Mouse (Mus musculus) mature B cell (primary cell): ENCODE measurements around the gene Cux1.
"Not testable (repeated sequence)": the region's sequence is repeated elsewhere in the genome, so short reads cannot be mapped to it uniquely, and the experiment has no call there.

ENCODE experiments used
- in situ Hi-C: fragments of 300-500 bp; cut with MboI; formaldehyde crosslinking; loops from 2 replicates; pipeline ENCODE4 v1.14.3; 2019

Cux1 gene

GRCm38 (mm10) chr5:136474086-136474485, 93.2 kb downstream of the Cux1 start:
- in situ Hi-C loops: no loop called here

DNA sequence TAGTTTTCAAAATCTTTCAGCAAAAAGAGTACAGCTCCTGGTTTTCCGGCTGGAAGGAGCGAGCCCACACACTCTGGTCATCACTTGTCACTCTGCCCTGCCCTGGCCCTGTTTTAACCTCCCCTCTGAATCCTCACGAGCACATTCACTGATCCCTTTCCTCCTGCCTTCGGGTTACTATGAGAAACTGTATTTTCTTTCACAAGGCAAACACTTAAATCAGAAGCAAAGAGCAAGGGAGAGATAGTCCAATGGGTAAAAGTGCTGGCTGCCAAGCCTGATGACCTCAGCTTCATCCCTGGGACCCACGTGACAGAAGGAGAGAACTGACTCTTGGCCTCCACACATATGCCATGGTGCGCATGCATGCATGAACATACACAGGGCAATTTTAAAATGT, 94.0 kb downstream of the Cux1 start:
- in situ Hi-C loops: no loop called here

DNA sequence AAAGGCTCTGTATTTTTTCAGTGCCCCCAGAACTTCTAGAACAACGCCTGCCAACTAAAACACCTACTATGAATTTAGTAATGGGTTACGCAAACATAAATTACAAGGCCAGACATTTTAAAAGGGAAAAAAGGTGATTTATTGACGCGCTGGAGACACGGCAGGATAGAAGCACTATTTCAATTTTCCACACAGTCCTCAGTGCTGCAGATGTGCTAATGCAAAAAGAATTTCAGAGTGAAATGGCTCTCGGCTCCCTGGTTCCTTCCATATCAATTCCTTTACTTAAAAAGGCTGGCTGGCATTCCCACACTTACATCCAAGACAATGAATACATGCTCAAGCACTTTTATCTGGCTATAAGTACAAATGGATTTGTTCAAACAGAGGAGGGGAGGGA, 94.4 kb downstream of the Cux1 start:
- in situ Hi-C loops: no loop called here

GRCm38 (mm10) chr5:136470985-136471735, 96.1 kb downstream of the Cux1 start:
- in situ Hi-C loops: not testable (repeated sequence)

GRCm38 (mm10) chr5:136469301-136469700, 98.0 kb downstream of the Cux1 start:
- in situ Hi-C loops: no loop called here

GRCm38 (mm10) chr5:136467360-136467999, 99.8 kb downstream of the Cux1 start:
- in situ Hi-C loops: no loop called here

- in situ Hi-C loops: no loop called here
Measured at GRCm38 (mm10) chr5:136465770-136466406, 101.4 kb downstream of the Cux1 start.

- in situ Hi-C loops: no loop called here
Measured at GRCm38 (mm10) chr5:136465366-136465765, 101.9 kb downstream of the Cux1 start.

GRCm38 (mm10) chr5:136464849-136465248, 102.4 kb downstream of the Cux1 start:
- in situ Hi-C loops: no loop called here

DNA sequence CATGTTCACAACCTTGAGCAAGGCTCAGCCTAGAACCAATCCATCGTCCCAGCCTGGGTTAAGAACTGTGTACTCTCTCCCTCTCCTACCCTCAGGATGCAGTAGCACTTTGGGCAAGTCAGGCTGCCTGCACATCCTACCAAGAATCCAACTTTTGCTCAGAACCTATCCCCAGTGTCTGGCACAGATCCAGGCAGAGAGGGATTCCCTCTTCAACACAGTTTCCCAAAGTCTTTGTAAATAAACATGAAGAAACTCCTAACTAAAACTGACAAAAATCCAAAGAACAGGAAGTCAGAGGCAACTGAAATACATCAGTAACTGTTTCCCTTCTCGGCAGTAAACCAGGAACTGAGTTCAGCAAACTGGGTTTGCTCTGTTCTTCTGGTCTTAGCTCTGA, 103.2 kb downstream of the Cux1 start:
- in situ Hi-C loops: no loop called here

- in situ Hi-C loops: no loop called here
Measured at GRCm38 (mm10) chr5:136462613-136463012, 104.7 kb downstream of the Cux1 start.

DNA sequence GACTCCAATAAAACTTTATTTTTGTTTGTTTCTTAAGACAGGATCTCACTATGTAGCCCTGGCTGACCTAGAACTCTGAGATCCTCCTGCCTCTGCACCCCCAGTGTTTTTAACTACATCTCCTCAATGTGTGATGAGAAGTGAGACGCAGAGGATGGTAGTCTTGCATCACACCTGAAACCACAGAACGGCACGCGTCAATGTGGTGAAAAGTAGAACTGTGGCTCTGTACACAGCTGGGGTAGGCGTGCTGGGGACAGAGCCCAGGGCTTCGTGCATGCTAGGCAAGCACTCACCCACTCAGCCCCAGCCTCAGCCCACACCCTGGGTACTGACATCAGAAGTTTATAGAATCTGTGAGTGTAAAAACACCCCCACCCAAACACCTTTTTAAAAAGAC, 107.4 kb downstream of the Cux1 start:
- in situ Hi-C loops: no loop called here

GRCm38 (mm10) chr5:136458893-136459499, 108.3 kb downstream of the Cux1 start:
- in situ Hi-C loops: no loop called here

DNA sequence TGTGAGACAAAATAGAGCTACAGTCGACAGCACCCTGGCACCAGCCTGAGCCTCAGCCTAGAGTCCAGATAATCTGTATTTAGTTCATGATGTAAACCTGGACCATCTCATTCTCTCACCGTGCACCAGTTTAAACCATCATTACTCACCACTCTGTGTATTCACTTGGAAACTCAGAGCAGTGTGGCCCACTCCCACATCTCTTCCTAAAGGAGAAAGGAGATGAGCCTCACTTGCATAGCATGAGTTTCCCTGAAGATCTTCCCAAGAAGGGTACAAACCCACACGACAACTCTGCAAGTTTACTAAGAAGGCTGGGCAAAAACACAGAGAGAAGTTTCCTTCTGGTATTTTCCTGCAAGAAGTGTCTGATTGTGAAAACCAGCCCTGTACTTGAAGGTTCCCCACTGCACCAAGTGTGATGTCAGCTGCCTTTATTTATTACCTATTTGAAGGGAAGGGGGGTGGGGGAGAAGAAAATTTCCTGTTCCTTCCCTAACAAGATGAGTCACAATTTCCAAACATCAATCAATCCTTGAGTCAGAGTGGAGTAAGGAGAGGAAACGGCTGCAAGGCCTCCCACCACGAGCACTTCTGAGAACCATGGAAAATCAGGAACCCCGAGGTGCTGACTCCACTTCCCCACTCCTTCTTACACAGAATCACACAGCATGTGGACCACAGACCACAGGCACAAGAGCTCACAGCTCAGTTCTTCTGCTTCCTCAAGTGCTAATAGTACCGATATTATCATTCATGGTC, 109.0 kb downstream of the Cux1 start:
- in situ Hi-C loops: no loop called here

DNA sequence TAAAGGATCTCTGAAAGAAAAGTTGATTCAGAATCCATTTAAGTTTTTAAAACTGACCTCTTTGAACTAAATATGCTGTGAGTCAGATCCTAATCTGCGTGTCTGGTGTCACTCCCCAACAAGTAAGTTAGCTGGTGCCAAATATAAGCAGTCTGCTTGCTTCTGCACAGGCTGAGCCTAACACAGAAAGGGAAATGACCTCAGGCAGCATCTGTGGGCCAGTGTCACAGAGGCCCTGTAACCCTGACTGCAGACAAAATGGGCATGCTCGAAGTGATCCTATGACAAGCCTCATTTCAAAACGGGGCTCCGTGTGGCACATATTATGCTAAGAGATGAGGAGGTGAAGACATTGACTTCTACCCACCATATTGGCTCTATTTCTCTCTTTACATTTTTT, 110.9 kb downstream of the Cux1 start:
- in situ Hi-C loops: no loop called here

DNA sequence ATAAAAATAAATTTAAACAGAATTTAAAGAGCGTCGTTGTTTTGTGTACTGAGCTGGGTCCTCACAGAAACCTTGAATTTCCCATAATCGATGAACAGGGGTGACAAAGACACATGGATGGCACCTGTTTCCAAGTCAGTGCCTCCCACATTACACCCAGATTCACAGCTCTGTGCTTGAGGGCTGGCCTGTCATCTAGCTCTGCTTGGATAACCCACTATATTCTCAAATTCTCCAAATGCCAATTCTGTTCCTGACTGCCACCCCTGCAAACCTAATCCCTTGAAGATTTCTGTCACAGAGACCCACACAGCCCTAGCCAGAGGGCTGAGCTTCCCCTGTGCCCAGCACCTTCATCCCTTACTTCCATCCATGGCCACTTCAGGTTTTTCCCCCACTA, 114.6 kb downstream of the Cux1 start:
- in situ Hi-C loops: no loop called here

DNA sequence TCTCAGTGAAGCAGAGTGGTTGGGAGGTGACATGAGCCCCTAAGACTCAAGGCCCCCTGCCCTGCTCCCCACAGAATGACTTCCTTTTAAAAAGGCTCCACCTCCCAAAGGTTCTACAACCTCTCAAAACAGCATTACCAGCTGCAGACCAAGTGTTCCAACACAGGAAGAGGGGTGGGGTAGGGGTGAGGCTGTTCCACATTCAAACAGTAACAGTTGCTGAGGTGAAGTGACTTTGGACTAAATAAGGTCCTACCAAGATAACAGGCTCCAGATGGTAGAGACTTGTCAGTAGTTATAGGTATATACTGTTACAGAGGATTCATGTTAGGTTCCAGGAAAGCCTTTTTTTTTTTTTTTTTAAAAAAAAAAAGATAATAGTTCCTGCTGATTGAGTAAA, 117.5 kb downstream of the Cux1 start:
- in situ Hi-C loops: no loop called here

DNA sequence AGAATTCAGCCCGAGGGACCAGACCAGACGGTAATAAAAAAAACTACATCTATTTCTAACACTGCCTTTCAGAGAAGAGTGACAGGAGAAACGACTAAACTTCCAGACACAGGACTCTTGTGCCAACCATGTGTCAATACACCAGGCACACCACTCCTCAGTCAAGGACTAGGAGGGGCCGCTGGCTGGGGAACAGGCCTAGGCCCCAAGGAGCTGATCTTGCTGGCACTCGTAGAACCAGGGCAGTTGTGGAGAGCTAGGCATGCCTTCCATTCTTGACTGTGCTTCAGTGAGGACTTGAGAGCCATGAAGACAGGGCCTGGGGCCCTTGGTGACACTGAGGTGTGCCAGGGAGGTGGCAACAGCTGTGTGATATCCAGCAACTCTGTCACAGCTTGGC, 121.3 kb downstream of the Cux1 start:
- in situ Hi-C loops: no loop called here

DNA sequence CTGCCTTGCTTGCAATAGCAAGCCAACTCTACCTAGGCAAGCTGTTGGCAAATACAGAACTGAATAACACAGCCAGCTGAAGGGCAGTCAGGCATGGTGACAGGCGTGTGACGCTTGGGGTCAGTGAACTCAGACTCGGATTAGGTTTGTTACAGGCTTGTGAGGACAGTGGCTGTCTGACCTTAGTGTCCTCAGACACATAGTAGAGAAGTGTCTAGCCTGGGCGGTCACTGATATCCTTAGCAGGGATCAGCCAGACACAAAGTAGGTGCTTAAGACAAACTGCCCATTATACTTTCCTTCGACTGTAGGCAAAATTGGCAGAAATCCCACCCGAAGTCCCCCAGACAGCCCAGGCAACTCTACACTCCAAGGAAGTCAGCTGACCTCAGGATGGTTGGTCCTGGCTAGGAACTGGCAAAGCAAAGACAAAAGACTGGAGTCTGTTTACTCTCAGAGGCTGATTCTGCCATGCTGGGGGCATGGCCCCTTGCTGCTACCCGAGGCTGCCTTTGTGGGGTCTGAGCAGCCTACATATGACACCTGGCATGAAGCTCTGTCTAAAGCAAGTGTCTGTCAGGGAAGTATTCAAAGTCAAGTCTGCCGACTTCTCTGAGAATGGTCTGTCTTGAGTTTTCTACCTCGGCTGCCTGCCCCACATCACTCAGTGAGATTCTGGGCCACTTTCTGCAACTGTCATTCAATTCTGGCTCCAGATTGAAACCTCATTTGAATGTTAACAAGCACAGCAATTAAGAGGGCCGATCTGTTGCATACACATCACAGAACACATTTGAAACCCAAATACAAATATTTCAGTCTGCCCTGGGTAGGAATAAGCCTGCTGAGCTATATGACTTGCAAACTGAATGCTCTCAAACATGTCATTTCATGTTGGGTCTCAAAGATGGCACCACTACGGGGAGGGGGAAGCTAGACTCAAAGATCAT, 124.8 kb downstream of the Cux1 start:
- in situ Hi-C loops: no loop called here

- in situ Hi-C loops: no loop called here
Measured at GRCm38 (mm10) chr5:136429647-136430046, 137.6 kb downstream of the Cux1 start.

GRCm38 (mm10) chr5:136428498-136429060, 138.7 kb downstream of the Cux1 start:
- in situ Hi-C loops: no loop called here
